Mouse (Mus musculus): Measurements from ENCODE around the gene Nfatc3.

Gene Nfatc3

GRCm38 (mm10) chr8:106056455-106056982 is 2.1 kb upstream of the Nfatc3 start:
- DNase-seq (ENCODE audit: low spot score in 2 of 2), result no peak

- DNase-seq (ENCODE audit: low spot score in 2 of 2), result peak in 1 of 2 experiments; percentile 35
Observed at GRCm38 (mm10) chr8:106059613-106060371, 1.2 kb downstream of the Nfatc3 start.

- DNase-seq (ENCODE audit: low spot score in 2 of 2), result no peak
Observed at GRCm38 (mm10) chr8:106060521-106060920, 1.9 kb downstream of the Nfatc3 start.

GRCm38 (mm10) chr8:106061686-106062085 is 3.0 kb downstream of the Nfatc3 start:
- no peak for DNase-seq (ENCODE audit: low spot score in 2 of 2)

GRCm38 (mm10) chr8:106063046-106063445 is 4.4 kb downstream of the Nfatc3 start:
- DNase-seq (ENCODE audit: low spot score in 2 of 2), result no peak

GRCm38 (mm10) chr8:106066721-106067120 is 8.1 kb downstream of the Nfatc3 start:
- no peak for DNase-seq (ENCODE audit: low spot score in 2 of 2)

GRCm38 (mm10) chr8:106069565-106069964 is 10.9 kb downstream of the Nfatc3 start:
- DNase-seq (ENCODE audit: low spot score in 2 of 2), result no peak

- no peak for DNase-seq (ENCODE audit: low spot score in 2 of 2)
Observed at GRCm38 (mm10) chr8:106072113-106072512, 13.5 kb downstream of the Nfatc3 start.

- DNase-seq (ENCODE audit: low spot score in 2 of 2), result no peak
Observed at GRCm38 (mm10) chr8:106074236-106074635, 15.6 kb downstream of the Nfatc3 start.

- DNase-seq (ENCODE audit: low spot score in 2 of 2), result no peak
Observed at GRCm38 (mm10) chr8:106074659-106075058, 16.0 kb downstream of the Nfatc3 start.

GRCm38 (mm10) chr8:106075161-106075862 is 16.7 kb downstream of the Nfatc3 start:
- no peak for DNase-seq (ENCODE audit: low spot score in 2 of 2)

- DNase-seq (ENCODE audit: low spot score in 2 of 2), result no peak
Observed at GRCm38 (mm10) chr8:106075863-106076174, 17.2 kb downstream of the Nfatc3 start.

GRCm38 (mm10) chr8:106076612-106077011 is 18.0 kb downstream of the Nfatc3 start:
- DNase-seq (ENCODE audit: low spot score in 2 of 2), result no peak

GRCm38 (mm10) chr8:106077452-106078067 is 18.9 kb downstream of the Nfatc3 start:
- no peak for DNase-seq (ENCODE audit: low spot score in 2 of 2)

GRCm38 (mm10) chr8:106102321-106102720 is 43.7 kb downstream of the Nfatc3 start:
- no peak for DNase-seq (ENCODE audit: low spot score in 2 of 2)

- DNase-seq (ENCODE audit: low spot score in 2 of 2), result no peak
Observed at GRCm38 (mm10) chr8:106103888-106104287, 45.2 kb downstream of the Nfatc3 start.

GRCm38 (mm10) chr8:106106193-106106592 is 47.6 kb downstream of the Nfatc3 start:
- no peak for DNase-seq (ENCODE audit: low spot score in 2 of 2)

GRCm38 (mm10) chr8:106108080-106108479 is 49.4 kb downstream of the Nfatc3 start:
- peak in 1 of 2 experiments; percentile 38 for DNase-seq (ENCODE audit: low spot score in 2 of 2)

GRCm38 (mm10) chr8:106108729-106109128 is 50.1 kb downstream of the Nfatc3 start:
- peak in 1 of 2 experiments; percentile 27 for DNase-seq (ENCODE audit: low spot score in 2 of 2)

GRCm38 (mm10) chr8:106112041-106112440 is 53.4 kb downstream of the Nfatc3 start:
- no peak for DNase-seq (ENCODE audit: low spot score in 2 of 2)

- DNase-seq (ENCODE audit: low spot score in 2 of 2), result no peak
Observed at GRCm38 (mm10) chr8:106112514-106112913, 53.9 kb downstream of the Nfatc3 start.

GRCm38 (mm10) chr8:106115897-106116296 is 57.3 kb downstream of the Nfatc3 start:
- DNase-seq (ENCODE audit: low spot score in 2 of 2), result peak in 1 of 2 experiments; percentile 65

GRCm38 (mm10) chr8:106123443-106123842 is 64.8 kb downstream of the Nfatc3 start:
- no peak for DNase-seq (ENCODE audit: low spot score in 2 of 2)
